In the genomic region with DNA sequence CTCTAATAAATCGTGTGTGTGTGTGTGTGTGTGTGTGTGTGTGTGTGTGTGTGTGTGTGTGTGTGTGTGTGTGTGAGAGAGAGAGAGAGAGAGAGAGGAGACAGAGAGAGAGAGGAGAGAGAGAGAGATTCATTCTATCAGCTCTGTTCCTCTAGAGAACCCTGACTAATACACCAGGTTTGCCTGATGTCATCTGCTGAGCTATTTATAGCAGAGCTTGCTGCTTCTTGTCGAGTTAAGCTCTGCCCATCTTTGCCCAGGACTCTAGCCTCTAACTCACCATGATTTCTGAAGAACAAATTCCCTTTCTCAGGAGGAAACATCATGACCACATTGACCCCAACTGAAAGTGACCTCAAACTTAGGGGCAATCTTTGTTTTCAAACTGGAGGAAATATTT, we compare ENCODE assay signal across 13 mouse cellular contexts. TPM values are rescaled to one million over a fixed set of nuclear protein-coding genes. Genes with fewer than 3 reads are reported as not detected.
DNase-seq lines count a peak whose midpoint lies in the region; ATAC-seq and TF ChIP-seq lines count a peak whose summit lies in the region.
"Had no signal": no experiment of that assay in that cellular context is flagged by ENCODE, and none has a peak within 500 bp of the region (broad histone marks: within the 10 kb centered on the region; RNA-seq: fewer than 3 reads in every experiment).

No protein-coding gene starts in this region.

- no peaks in the 10 kb centered on the region for H3K27me3 ChIP-seq in heart, adult 2 months (ENCODE audit: control insufficient read depth, insufficient read depth, low read length)
- no peaks in the 10 kb centered on the region for H3K27me3 ChIP-seq in myocyte (ENCODE audit: control insufficient read depth, insufficient read depth, insufficient read length)
- no peaks in the 10 kb centered on the region for H3K27me3 ChIP-seq in hindbrain, embryonic 13.5 days

- ATAC-seq in hindbrain, embryonic 13.5 days (ENCODE audit: low FRiP score) = no peak
- ATAC-seq: forebrain, postnatal 0 days had no signal

- H3K36me3 ChIP-seq in heart, adult 2 months (ENCODE audit: control insufficient read depth, insufficient read depth, low read length) = no peaks in the 10 kb centered on the region; the same call in 1 of the 2 replicates
- H3K36me3 ChIP-seq in myocyte (ENCODE audit: control insufficient read depth, insufficient read depth) = no peaks in the 10 kb centered on the region
- peaks cover 4% of the 10 kb centered on the region; the same call in 1 of the 2 replicates for H3K36me3 ChIP-seq in hindbrain, embryonic 13.5 days

- DNase-seq in heart, adult 2 months = no peak
- DNase-seq in heart, postnatal 25 days (ENCODE audit: low spot score) = no peak
- peak; percentile 34 for DNase-seq in Muller cell, postnatal 12 days (ENCODE audit: inconsistent ontology term)
- DNase-seq in gonadal fat pad, adult 2 months (ENCODE audit: low read depth) = peak; percentile 16
- DNase-seq in spleen, postnatal 10 days (ENCODE audit: low spot score in 2 of 2) = no peak
- DNase-seq: adrenal gland, adult 8-10 months; cerebellum, adult 11-12 months; forebrain, postnatal 0 days; kidney, adult 2 months; lung, embryonic 14.5 days had no signal

- H3K9ac ChIP-seq in heart, adult 2 months (ENCODE audit: low read depth, low read length) = no peak overlapping the region
- H3K9ac ChIP-seq in hindbrain, embryonic 13.5 days = no peak overlapping the region
- H3K9ac ChIP-seq: forebrain, postnatal 0 days; lung, embryonic 14.5 days had no signal

- no peak overlapping the region for H3K4me3 ChIP-seq in heart, adult 2 months
- H3K4me3 ChIP-seq in myocyte = no peak overlapping the region
- no peak overlapping the region for H3K4me3 ChIP-seq in hindbrain, embryonic 13.5 days
- H3K4me3 ChIP-seq: layer of hippocampus, adult 2 months had no signal

- TF ChIP-seq POLR2A in heart, adult 2 months (IDR thresholded peaks at IDR 0.05; ENCODE audit: insufficient read depth, low read depth, low read length) = no peak
- TF ChIP-seq POLR2A in myocyte (IDR thresholded peaks at IDR 0.05; ENCODE audit: insufficient read length, low read depth) = no peak

- no peak for TF ChIP-seq CTCF in heart, adult 2 months (IDR thresholded peaks at IDR 0.05)

- H3ac ChIP-seq in myocyte (ENCODE audit: control insufficient read depth, insufficient read length) = no peak overlapping the region

- no peaks in the 10 kb centered on the region for H3K4me1 ChIP-seq in heart, adult 2 months (ENCODE audit: control insufficient read depth, insufficient read depth, low read length)
- no peaks in the 10 kb centered on the region for H3K4me1 ChIP-seq in hindbrain, embryonic 13.5 days (replicated peaks)

- intact Hi-C loops in heart, adult 2 months (cut with DNase I) = no loop called here
- intact Hi-C loops in heart, postnatal 25 days (cut with DNase I) = no loop called here

- peak overlapping the region; percentile 33 for H3K4me2 ChIP-seq in myocyte (ENCODE audit: low read depth)
- no peak overlapping the region for H3K4me2 ChIP-seq in hindbrain, embryonic 13.5 days
- H3K4me2 ChIP-seq: lung, embryonic 14.5 days had no signal

- no peak for TF ChIP-seq EP300 in heart, adult 2 months (IDR thresholded peaks at IDR 0.05; ENCODE audit: insufficient read depth, low read depth, low read length)

- WGBS in heart, adult 2 months = 5% methylated on average over 2 of the region's 2 CpGs
- WGBS in hindbrain, embryonic 13.5 days = 58% methylated on average over 2 of the region's 2 CpGs

- H3K9me3 ChIP-seq in hindbrain, embryonic 13.5 days = no peaks in the 10 kb centered on the region

- 0 out of 2 replicates have a peak overlapping the region, but pooled peaks have one; percentile 3 for H3K27ac ChIP-seq in heart, adult 2 months
- no peak overlapping the region for H3K27ac ChIP-seq in hindbrain, embryonic 13.5 days
- H3K27ac ChIP-seq: layer of hippocampus, adult 2 months had no signal

- no peaks in the 10 kb centered on the region for H3K79me2 ChIP-seq in heart, adult 2 months (replicated peaks; ENCODE audit: control insufficient read depth, insufficient read depth, low read length)
- no peaks in the 10 kb centered on the region for H3K79me2 ChIP-seq in myocyte (ENCODE audit: control insufficient read depth, insufficient read depth)

TF ChIP-seq in myocyte, 11 proteins besides CTCF, POLR2A, EP300 and RAD21:
- no peak for TF ChIP-seq E2F4 (IDR thresholded peaks at IDR 0.05; ENCODE audit: insufficient read depth)
- TF ChIP-seq USF1 (IDR thresholded peaks at IDR 0.05; ENCODE audit: low read depth) = no peak
- no peak for TF ChIP-seq TCF3 (IDR thresholded peaks at IDR 0.05; ENCODE audit: insufficient read length, low read depth)
- TF ChIP-seq CEBPB (IDR thresholded peaks at IDR 0.05; ENCODE audit: insufficient read depth, poor library complexity, severe bottlenecking) = no peak
- TF ChIP-seq MYOG (IDR thresholded peaks at IDR 0.05; ENCODE audit: control insufficient read depth in 1 of 3, insufficient read depth in 1 of 3, insufficient read length in 2 of 3, low read depth in 2 of 3) = no peak
- TF ChIP-seq REST (IDR thresholded peaks at IDR 0.05; ENCODE audit: insufficient read depth, insufficient read length) = no peak
- no peak for TF ChIP-seq MAX (IDR thresholded peaks at IDR 0.05; ENCODE audit: low read depth)
- TF ChIP-seq SRF (IDR thresholded peaks at IDR 0.05; ENCODE audit: control insufficient read depth, insufficient read length, low read depth) = no peak
- TF ChIP-seq POLR2AphosphoS2 (IDR thresholded peaks at IDR 0.05; ENCODE audit: insufficient read length, low read depth) = no peak
- TF ChIP-seq MYOD1 (IDR thresholded peaks at IDR 0.05; ENCODE audit: control insufficient read depth in 1 of 3, insufficient read length in 2 of 3, low read depth in 2 of 3) = no peak
- no peak for TF ChIP-seq TCF12 (IDR thresholded peaks at IDR 0.05; ENCODE audit: insufficient read depth, poor library complexity, severe bottlenecking)

RNA-seq across cellular contexts. Expression of a gene that starts 24.4 kb away (rescaled TPM):
- 10 to 100 TPM; 12.6 to 14.6 TPM for total RNA-seq in heart, adult 2 months (2021)
- 3.7 and 6.5 TPM in 2 replicates for polyA plus RNA-seq in heart, adult 2 months (2012; rRNA removed)
- 10 to 100 TPM; 10.9 to 15.1 TPM for total RNA-seq in heart, postnatal 25 days (2021)
- 8.4 and 9.4 TPM in 2 replicates for polyA plus RNA-seq in gonadal fat pad, adult 2 months (2012; rRNA removed)
- polyA plus RNA-seq in myocyte (2012; fragmentation: generic; extraction: Trizol) = 8.8 TPM
- polyA plus RNA-seq in hindbrain, embryonic 13.5 days (2015; fragmentation: Nextera tagmentation; extraction: Ambion mirVana) = 17.7 and 18.9 TPM in 2 replicates

RNA-seq across cellular contexts. Expression of a gene that starts 24.8 kb away (rescaled TPM):
- total RNA-seq in heart, adult 2 months (2021) = 1 to 10 TPM; 9.1 to 9.6 TPM
- polyA plus RNA-seq in heart, adult 2 months (2012; rRNA removed) = 5.9 and 8.6 TPM in 2 replicates
- 1 to 10 TPM; 7.8 to 8.1 TPM for total RNA-seq in heart, postnatal 25 days (2021)
- 3.0 and 3.2 TPM in 2 replicates for polyA plus RNA-seq in gonadal fat pad, adult 2 months (2012; rRNA removed)
- polyA plus RNA-seq in myocyte (2012; fragmentation: generic; extraction: Trizol) = 5.2 TPM
- polyA plus RNA-seq in hindbrain, embryonic 13.5 days (2015; fragmentation: Nextera tagmentation; extraction: Ambion mirVana) = 18.9 and 20.3 TPM in 2 replicates

Comparison
In these comparisons a context has a peak if more than half of its experiments do, and no peak if none do; other contexts are left out.
1. DNase-seq: peak in Muller cell, postnatal 12 days (single experiment) and gonadal fat pad, adult 2 months (single experiment); none in heart, adult 2 months (0 of 2), heart, postnatal 25 days (single experiment) and spleen, postnatal 10 days (0 of 2).